Mouse (Mus musculus): ENCODE measurements around the gene Oscp1. TPM values are rescaled to one million over a fixed set of nuclear protein-coding genes. Genes with fewer than 3 reads are reported as not detected.

Gene Oscp1
- polyA plus RNA-seq, 2 experiments, result 5.8 to 13.8 TPM

DNA sequence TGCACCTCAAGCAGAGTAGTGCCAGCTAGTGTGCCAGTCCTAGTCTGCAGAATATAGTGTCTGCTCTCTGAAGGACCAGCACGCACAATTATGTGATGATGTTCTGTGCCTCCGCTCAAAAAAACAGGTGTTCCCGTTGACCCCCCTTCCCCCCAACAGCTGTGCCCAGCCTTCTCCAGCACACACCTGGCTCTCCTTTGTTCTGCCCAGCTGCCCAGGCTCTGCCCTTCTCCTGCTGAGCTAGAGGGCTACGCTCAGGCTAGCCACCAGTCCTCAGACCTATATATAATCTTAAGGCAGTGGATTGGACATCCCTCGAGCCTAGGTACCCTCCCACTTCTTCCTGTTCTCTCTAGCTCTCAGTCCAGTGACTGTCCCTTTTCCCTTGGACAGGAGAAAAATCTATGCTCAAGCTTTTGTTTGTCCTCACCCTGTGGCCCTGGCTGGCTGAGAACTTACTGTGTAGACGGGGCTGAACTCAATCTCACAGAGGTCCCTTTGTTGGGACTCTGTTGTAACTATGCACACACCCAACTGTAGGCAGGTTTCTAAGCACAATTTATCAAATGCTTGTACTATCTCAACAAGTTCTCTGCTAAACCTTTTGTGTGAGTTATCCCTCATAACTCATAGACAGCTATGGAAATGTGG lies 57.6 kb downstream of the Oscp1 start:
- 62% methylated on average over 6 of the region's 6 CpGs for WGBS
- Histone ChIP-seq H3K27ac (replicated peaks; ENCODE audit: low read depth, low read length) (no peak overlapping the region), H3K27me3 (ENCODE audit: control insufficient read depth, insufficient read depth, low read length) (no peaks in the 10 kb centered on the region), H3K9ac (ENCODE audit: low read depth, low read length, severe bottlenecking) (no peak overlapping the region), H3K4me3 (replicated peaks; ENCODE audit: low read length) (no peak overlapping the region), H3K4me2 (replicated peaks; ENCODE audit: low read depth, low read length, severe bottlenecking) (no peak overlapping the region), H3K9me3 (ENCODE audit: control insufficient read depth, low read length) (no peaks in the 10 kb centered on the region), H3K36me3 (ENCODE audit: control insufficient read depth, insufficient read depth, low read length) (peaks cover 13% of the 10 kb centered on the region; the same call in 1 of the 2 replicates), H3K4me1 (ENCODE audit: control insufficient read depth, insufficient read depth, low read length) (peaks cover 4% of the 10 kb centered on the region)
- DNase-seq (ENCODE audit: low spot score) (no peak), ATAC-seq (ENCODE audit: low FRiP score, low read depth) (no peak)
- TF ChIP-seq POLR2A (IDR thresholded peaks at IDR 0.05; ENCODE audit: borderline replicate concordance, extremely low read depth, insufficient read depth, insufficient read length), result no peak

- Histone ChIP-seq H3K4me3 (replicated peaks; ENCODE audit: low read length) (no peak overlapping the region), H3K4me2 (replicated peaks; ENCODE audit: low read depth, low read length, severe bottlenecking) (no peak overlapping the region), H3K9ac (ENCODE audit: low read depth, low read length, severe bottlenecking) (no peak overlapping the region), H3K27ac (replicated peaks; ENCODE audit: low read depth, low read length) (no peak overlapping the region), H3K36me3 (ENCODE audit: control insufficient read depth, insufficient read depth, low read length) (peaks cover 17% of the 10 kb centered on the region; the same call in 1 of the 2 replicates), H3K4me1 (ENCODE audit: control insufficient read depth, insufficient read depth, low read length) (no peaks in the 10 kb centered on the region), H3K27me3 (ENCODE audit: control insufficient read depth, insufficient read depth, low read length) (no peaks in the 10 kb centered on the region), H3K9me3 (ENCODE audit: control insufficient read depth, low read length) (0 out of 2 replicates have a peak, but pooled peaks cover 8% of the 10 kb centered on the region)
- WGBS, result 81% methylated on average over 8 of the region's 8 CpGs
- no peak for TF ChIP-seq POLR2A (IDR thresholded peaks at IDR 0.05; ENCODE audit: borderline replicate concordance, extremely low read depth, insufficient read depth, insufficient read length)
- no peak for DNase-seq (ENCODE audit: low spot score)
- no peak for ATAC-seq (ENCODE audit: low FRiP score, low read depth)
Measured at GRCm38 (mm10) chr4:126117116-126117515, 58.8 kb downstream of the Oscp1 start.

GRCm38 (mm10) chr4:126118651-126119050 lies 60.3 kb downstream of the Oscp1 start:
- Histone ChIP-seq H3K9me3 (ENCODE audit: control insufficient read depth, low read length) (0 out of 2 replicates have a peak, but pooled peaks cover 8% of the 10 kb centered on the region), H3K4me3 (replicated peaks; ENCODE audit: low read length) (no peak overlapping the region), H3K4me2 (replicated peaks; ENCODE audit: low read depth, low read length, severe bottlenecking) (no peak overlapping the region), H3K4me1 (ENCODE audit: control insufficient read depth, insufficient read depth, low read length) (no peaks in the 10 kb centered on the region), H3K27ac (replicated peaks; ENCODE audit: low read depth, low read length) (no peak overlapping the region), H3K9ac (ENCODE audit: low read depth, low read length, severe bottlenecking) (no peak overlapping the region), H3K27me3 (ENCODE audit: control insufficient read depth, insufficient read depth, low read length) (no peaks in the 10 kb centered on the region), H3K36me3 (ENCODE audit: control insufficient read depth, insufficient read depth, low read length) (peaks cover 19% of the 10 kb centered on the region)
- WGBS, result 84% methylated on average over 4 of the region's 4 CpGs
- DNase-seq (ENCODE audit: low spot score) (no peak), ATAC-seq (ENCODE audit: low FRiP score, low read depth) (no peak)
- no peak for TF ChIP-seq POLR2A (IDR thresholded peaks at IDR 0.05; ENCODE audit: borderline replicate concordance, extremely low read depth, insufficient read depth, insufficient read length)

GRCm38 (mm10) chr4:126119051-126119450 lies 60.7 kb downstream of the Oscp1 start:
- Histone ChIP-seq H3K4me3 (replicated peaks; ENCODE audit: low read length) (no peak overlapping the region), H3K27ac (replicated peaks; ENCODE audit: low read depth, low read length) (no peak overlapping the region), H3K27me3 (ENCODE audit: control insufficient read depth, insufficient read depth, low read length) (no peaks in the 10 kb centered on the region), H3K4me1 (ENCODE audit: control insufficient read depth, insufficient read depth, low read length) (no peaks in the 10 kb centered on the region), H3K36me3 (ENCODE audit: control insufficient read depth, insufficient read depth, low read length) (peaks cover 23% of the 10 kb centered on the region), H3K9ac (ENCODE audit: low read depth, low read length, severe bottlenecking) (no peak overlapping the region), H3K4me2 (replicated peaks; ENCODE audit: low read depth, low read length, severe bottlenecking) (no peak overlapping the region), H3K9me3 (ENCODE audit: control insufficient read depth, low read length) (0 out of 2 replicates have a peak, but pooled peaks cover 8% of the 10 kb centered on the region)
- no peak for DNase-seq (ENCODE audit: low spot score)
- no peak for ATAC-seq (ENCODE audit: low FRiP score, low read depth)
- WGBS, result 89% methylated on average over 1 of the region's 1 CpGs
- TF ChIP-seq POLR2A (IDR thresholded peaks at IDR 0.05; ENCODE audit: borderline replicate concordance, extremely low read depth, insufficient read depth, insufficient read length), result no peak

- Histone ChIP-seq H3K4me3 (replicated peaks; ENCODE audit: low read length) (no peak overlapping the region), H3K9ac (ENCODE audit: low read depth, low read length, severe bottlenecking) (no peak overlapping the region), H3K27ac (replicated peaks; ENCODE audit: low read depth, low read length) (no peak overlapping the region), H3K36me3 (ENCODE audit: control insufficient read depth, insufficient read depth, low read length) (peaks cover 32% of the 10 kb centered on the region), H3K4me1 (ENCODE audit: control insufficient read depth, insufficient read depth, low read length) (no peaks in the 10 kb centered on the region), H3K4me2 (replicated peaks; ENCODE audit: low read depth, low read length, severe bottlenecking) (no peak overlapping the region), H3K27me3 (ENCODE audit: control insufficient read depth, insufficient read depth, low read length) (no peaks in the 10 kb centered on the region), H3K9me3 (ENCODE audit: control insufficient read depth, low read length) (0 out of 2 replicates have a peak, but pooled peaks cover 8% of the 10 kb centered on the region)
- no peak for ATAC-seq (ENCODE audit: low FRiP score, low read depth)
- no peak for DNase-seq (ENCODE audit: low spot score)
- 84% methylated on average over 5 of the region's 5 CpGs for WGBS
- no peak for TF ChIP-seq POLR2A (IDR thresholded peaks at IDR 0.05; ENCODE audit: borderline replicate concordance, extremely low read depth, insufficient read depth, insufficient read length)
Measured at GRCm38 (mm10) chr4:126120052-126120451, 61.7 kb downstream of the Oscp1 start.

Data from limb, embryonic 14.5 days (tissue).